Mouse (Mus musculus) gastrocnemius, adult 2 months (tissue): Measurements from ENCODE around the gene Ston1. TPM values are rescaled to one million over a fixed set of nuclear protein-coding genes. Genes with fewer than 3 reads are reported as not detected.

Experiments
- DNase-seq: peaks from one replicate; pipeline ENCODE4 v3.0.0; 2022
- H3K27ac ChIP-seq: fragments of 200-600 bp; 2 replicates; pipeline ENCODE4 v1.8.1; 2022; ENCODE audit warnings: mild to moderate bottlenecking
- H3K4me3 ChIP-seq: fragments of 200-600 bp; 2 replicates; pipeline ENCODE4 v1.8.1; 2022; ENCODE audit warnings: mild to moderate bottlenecking, moderate library complexity
- CTCF ChIP-seq: fragments of 200-600 bp; IDR thresholded peaks from 2 replicates; pipeline ENCODE4 v1.8.1; 2022; ENCODE audit warnings: antibody characterized with exemption, mild to moderate bottlenecking, moderate library complexity
- intact Hi-C: fragments of 180-260 bp; cut with DNase I; formaldehyde crosslinking; loops from one replicate; pipeline ENCODE4 v1.15.1; 2025
- total RNA-seq, 2 experiments: library from RNA; stranded (reverse); gene quantifications; 2 replicates each; pipeline ENCODE4 v1.2.3; 2021

Ston1 gene
- total RNA-seq, 2 experiments from 2014 or later = 5.4 to 14.2 TPM

DNA sequence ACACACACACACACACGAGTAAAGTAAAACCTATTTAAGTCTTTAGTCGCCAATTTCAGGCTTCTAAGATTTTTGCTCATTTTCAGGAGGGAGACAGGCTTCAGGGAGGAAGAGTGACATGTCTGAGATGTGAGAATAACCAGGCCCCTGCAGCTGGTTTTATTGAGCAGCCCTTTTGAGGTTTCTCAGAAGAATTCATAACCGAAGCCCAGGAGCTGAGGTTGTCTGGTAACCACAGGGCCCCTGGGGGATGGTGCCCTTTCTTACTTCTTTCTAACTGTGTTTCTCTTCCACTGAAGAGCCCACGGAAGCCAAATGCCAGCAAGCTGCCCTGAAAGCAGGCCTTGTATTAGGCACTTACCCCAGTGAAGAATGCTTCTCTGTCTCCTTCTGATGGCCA, 23.5 kb downstream of the Ston1 start:
- intact Hi-C loops = no loop called here

DNA sequence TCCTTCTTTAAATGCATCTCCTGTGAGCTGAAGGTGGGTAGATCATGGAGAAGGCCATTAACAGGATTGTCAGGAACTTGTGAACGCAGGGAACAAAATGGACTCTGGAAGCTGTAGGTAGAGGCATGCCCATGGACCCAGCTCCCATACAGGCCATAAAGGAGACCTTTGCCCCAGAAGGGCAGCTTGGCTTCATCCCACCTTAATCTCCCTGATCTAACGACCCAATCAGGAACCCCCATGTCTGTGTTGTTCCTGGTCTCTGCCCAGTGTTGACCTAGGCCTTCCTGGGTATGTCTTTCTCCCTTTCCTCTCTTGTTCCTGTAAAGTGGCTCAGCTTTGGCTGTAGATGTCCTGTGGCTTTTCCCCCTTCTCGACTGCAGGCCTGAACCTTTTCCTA, 23.9 kb downstream of the Ston1 start:
- no peak for TF ChIP-seq CTCF
- DNase-seq = no peak
- H3K27ac ChIP-seq = peak overlapping the region; percentile 12; the same call in 1 of the 2 replicates
- no peak overlapping the region for H3K4me3 ChIP-seq
- intact Hi-C loops = no loop called here

More for the DNA sequence above, 23.5 kb downstream of the Ston1 start:
- peak overlapping the region; percentile 12; the same call in 1 of the 2 replicates for H3K27ac ChIP-seq
- H3K4me3 ChIP-seq = no peak overlapping the region
- no peak for DNase-seq
- TF ChIP-seq CTCF = no peak

DNA sequence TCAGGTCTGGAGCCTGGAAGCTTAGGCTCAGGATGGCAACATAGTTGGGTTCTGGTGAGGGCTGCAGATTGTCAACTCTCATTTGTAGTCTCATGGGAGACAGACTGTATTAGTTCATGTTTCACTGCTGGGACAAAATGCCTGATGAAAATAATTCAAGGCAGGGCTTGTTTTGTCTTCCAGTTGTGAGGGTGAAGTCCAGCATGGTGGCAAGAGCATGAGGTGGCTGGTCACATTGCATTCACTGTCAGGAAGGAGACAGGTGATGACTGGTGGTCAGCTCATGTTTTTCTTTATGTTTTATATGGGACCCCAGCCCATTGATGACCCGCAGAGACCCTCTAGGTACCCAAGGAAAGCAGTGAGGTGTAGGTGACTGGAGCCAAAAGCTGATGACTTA, 25.2 kb downstream of the Ston1 start:
- Histone ChIP-seq H3K4me3 (no peak overlapping the region), H3K27ac (no peak overlapping the region)
- intact Hi-C loops = no loop called here

DNA sequence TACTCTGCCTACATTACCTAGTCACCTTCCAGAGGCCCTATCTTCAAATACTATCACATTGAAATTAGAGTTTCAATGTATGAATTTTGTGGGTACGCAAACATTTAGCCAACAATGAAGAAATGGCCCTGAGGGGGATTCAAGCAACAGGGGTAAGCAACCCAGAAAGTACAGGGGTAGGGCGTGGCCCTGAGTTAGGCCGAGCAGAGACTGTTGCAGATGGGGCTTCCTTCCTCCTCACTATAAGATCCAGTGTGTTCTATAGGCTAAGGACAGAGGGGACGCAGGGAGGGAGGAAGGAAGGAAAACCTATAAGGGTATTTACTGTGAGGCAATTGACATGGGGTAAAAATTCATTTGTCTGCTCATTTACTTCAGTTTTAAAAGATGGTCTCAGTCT, 26.9 kb downstream of the Ston1 start:
- TF ChIP-seq CTCF = no peak
- H3K4me3 ChIP-seq = no peak overlapping the region
- H3K27ac ChIP-seq = no peak overlapping the region
- intact Hi-C loops = no loop called here
- no peak for DNase-seq

More for the DNA sequence above, 25.2 kb downstream of the Ston1 start:
- no peak for DNase-seq
- TF ChIP-seq CTCF = no peak

DNA sequence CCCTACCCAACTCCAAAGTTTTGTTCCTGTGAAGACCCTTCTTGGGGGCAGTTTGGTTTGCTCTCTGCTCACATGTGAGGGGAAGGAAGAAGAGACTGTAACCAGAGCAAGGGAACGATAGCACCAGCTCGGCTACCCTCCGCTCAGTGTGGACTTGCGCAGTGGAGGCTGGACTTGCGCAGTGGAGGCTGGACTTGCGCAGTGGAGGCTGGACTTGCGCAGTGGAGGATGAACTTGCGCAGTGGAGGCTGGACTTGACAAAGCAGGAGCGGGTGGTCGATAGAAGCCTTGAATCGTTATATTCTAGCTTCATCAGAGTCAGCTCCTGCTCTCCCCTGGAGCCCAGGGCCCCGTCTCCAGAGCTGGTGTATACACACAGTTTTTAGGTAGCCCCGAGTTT, 27.9 kb downstream of the Ston1 start:
- DNase-seq = no peak
- intact Hi-C loops = no loop called here
- TF ChIP-seq CTCF = no peak
- peak overlapping the region; percentile 78 for H3K27ac ChIP-seq
- H3K4me3 ChIP-seq = no peak overlapping the region

DNA sequence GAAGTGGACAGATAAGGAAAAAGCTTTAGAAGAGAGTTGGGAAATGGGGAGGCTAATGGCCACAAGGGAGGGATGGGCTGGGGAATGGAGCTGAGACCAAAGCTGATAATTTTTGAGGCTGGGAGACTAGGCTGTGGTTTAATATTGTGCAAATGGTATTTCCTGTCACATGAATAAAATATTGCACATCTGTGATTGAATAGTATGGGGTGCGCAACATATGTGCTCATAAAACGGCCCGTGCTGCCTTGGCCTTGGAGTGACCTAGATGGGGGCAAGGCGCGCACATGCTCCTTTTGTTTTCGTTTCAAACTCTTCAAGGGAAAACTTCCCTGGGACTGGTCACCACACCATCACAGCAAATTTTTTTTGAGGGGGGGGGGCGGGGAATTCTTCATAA, 28.4 kb downstream of the Ston1 start:
- no peak for DNase-seq
- Histone ChIP-seq H3K4me3 (no peak overlapping the region), H3K27ac (peak overlapping the region; percentile 78)
- TF ChIP-seq CTCF = no peak
- intact Hi-C loops = no loop called here

DNA sequence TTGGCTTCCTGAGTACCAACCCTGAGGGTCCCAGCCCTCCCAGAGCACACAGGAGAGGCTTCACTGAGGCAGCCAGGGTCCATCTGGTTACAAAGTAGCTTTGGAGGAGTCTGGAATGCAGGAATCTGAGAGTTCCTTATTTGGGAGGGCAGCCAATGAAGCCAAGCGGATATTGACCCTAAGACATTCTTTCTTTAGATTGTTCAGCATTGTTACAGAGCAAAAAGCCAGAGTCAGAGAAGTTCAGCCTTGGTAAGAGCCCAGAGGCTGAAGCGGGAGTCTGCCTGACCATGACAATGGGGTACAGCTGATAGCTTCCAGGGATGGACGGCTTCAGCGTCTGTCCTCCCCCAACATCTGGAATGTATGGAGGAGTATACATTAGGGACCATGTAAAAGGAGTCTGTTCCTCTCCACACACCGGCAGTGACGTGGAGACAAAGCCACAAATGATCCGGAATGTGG, 28.9 kb downstream of the Ston1 start:
- intact Hi-C loops = no loop called here
- Histone ChIP-seq H3K27ac (peak overlapping the region; percentile 78), H3K4me3 (peak overlapping the region; percentile 53)
- TF ChIP-seq CTCF = no peak
- no peak for DNase-seq

DNA sequence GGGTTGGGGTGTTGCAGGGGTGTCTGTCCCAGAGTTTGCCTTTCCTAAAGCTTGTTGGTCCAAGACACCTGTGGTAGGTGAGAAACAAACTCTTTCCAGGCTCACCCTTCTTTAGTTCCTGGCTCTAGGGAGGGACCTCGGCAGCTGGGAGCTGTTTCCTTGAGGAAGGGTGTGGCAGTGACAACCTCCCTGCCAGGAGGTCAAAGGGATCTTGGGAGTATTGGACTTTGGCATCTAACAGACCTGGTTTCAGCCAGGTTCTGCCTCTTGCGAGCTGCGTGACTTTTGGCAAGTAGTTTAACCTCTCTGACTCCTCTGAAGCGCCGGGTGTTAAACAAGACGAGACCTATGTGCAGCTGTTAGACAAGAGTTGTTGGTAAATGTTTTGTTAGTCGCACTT, 29.7 kb downstream of the Ston1 start:
- Histone ChIP-seq H3K4me3 (peak overlapping the region; percentile 53), H3K27ac (peak overlapping the region; percentile 78)
- no peak for TF ChIP-seq CTCF
- intact Hi-C loops = no loop called here
- DNase-seq = peak; percentile 28

DNA sequence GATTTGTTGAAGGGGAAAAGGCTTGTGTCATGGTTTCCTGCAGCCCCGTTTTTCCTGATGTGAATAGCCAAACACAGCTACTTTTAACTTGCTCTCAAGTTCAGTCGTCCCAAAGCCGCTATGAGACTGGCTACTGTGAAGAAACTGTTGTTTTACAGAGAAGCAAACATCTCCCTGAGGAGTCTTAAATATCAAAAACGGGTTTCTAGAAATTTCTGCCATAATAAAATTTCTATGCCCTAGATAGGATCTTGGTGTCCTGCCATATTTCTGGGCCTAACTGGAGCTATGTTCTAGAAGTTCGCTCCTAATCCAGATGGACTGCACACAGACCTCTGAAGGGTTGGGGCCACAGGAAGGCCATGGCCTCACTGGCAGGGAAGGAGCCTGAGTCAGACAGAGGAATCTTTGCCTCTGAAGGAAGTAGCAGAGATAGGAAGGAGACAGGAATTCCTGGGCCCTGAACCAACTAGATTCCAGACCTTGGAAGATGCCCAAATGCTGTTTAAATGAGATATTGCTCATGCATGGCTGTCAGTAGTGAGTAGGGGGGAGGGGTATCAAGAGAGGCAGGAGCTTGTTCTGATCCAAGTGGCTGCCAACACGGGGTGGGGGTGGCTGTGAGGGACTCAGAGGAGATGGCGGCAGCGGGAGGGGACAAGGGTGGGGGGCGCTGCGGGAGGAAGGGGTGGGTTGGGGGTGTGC, 31.3 kb downstream of the Ston1 start:
- intact Hi-C loops = loop anchor here (2.0 kb wide), 1 partner anchor 30 kb away; no protein-coding TSS in a partner anchor
- peak overlapping the region; percentile 46 for H3K4me3 ChIP-seq
- H3K27ac ChIP-seq = peak overlapping the region; percentile 80
- peak; percentile 74 for DNase-seq
- TF ChIP-seq CTCF = no peak

DNA sequence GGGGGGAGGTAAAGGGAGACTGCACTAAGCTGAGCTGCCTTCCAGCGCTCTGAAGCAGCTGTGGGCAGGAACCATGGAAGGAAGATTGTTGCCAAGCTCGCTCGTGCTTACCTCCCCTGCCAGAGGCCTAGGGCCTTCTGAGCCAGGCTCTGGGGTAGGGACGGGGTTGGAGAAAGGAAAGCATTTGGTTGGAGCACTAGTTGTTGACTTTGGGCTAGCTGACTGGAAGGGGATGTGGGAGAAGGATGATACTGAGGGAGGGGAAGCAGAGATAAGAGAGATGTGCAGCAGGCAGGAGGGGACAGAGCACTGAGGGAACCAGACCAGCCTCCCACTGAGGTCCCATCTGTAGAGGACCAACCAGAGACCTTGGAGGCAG, 31.9 kb downstream of the Ston1 start:
- H3K4me3 ChIP-seq = peak overlapping the region; percentile 46
- intact Hi-C loops = loop anchor here (2.0 kb wide), 1 partner anchor 31 kb away; no protein-coding TSS in a partner anchor
- TF ChIP-seq CTCF = no peak
- peak overlapping the region; percentile 80 for H3K27ac ChIP-seq
- peak; percentile 53 for DNase-seq

DNA sequence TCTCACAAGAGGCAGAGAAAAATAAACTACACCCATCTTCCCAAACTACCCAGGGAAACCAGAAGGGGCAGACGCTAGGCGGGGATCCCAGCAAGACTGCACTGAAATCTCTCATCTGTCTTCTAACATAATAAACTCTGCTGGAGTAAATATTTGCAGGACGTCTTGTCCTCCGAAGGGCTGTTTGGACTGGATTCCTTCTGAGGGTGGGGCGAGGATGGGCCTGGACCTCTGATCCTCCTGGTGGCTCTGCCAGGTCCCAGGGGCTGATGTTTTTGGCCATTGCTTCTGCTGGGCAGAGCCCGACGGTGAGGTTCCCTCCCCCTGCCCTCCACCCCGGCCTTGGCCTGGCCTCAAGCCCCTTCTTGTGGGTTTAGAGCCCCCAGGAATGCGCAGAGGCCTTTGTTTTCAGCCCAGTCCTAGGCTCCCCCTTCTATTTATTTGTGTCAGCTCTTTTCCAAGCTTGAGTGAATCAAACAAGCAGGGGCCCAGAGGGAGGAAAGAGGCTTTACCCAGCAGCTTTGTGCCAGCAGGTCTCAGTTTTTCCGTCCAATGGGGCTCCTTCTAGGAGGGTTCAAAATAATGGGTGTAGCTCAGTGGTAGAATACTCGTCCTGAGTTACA, 32.6 kb downstream of the Ston1 start:
- intact Hi-C loops = loop anchor here (2.0 kb wide), 1 partner anchor 31 kb away; no protein-coding TSS in a partner anchor
- Histone ChIP-seq H3K4me3 (peak overlapping the region; percentile 46), H3K27ac (peak overlapping the region; percentile 80)
- peak; percentile 68 for DNase-seq
- TF ChIP-seq CTCF = peak; percentile 13; the same call in 1 of the 2 replicates

DNA sequence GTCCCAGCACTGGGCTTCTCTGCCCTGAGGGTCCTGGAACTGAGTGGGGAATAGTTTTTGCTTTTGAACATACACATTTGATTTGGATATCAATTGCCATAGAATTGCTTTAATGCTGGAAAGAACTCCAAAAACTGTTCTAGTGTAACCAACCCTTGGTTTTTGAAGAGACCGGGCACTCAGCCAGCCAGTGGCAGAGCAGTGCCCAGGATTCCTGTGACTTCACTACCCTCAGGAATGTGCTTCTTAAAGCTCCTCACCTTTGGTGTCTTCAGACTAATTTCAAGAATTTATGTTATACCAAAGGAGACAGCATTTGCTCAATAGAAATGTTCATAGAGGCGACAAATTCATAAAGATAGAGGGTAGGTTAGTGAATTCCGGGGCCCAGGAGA, 33.1 kb downstream of the Ston1 start:
- intact Hi-C loops = no loop called here
- TF ChIP-seq CTCF = no peak
- Histone ChIP-seq H3K27ac (peak overlapping the region; percentile 80), H3K4me3 (no peak overlapping the region; the same call in 1 of the 2 replicates)
- peak; percentile 31 for DNase-seq

DNA sequence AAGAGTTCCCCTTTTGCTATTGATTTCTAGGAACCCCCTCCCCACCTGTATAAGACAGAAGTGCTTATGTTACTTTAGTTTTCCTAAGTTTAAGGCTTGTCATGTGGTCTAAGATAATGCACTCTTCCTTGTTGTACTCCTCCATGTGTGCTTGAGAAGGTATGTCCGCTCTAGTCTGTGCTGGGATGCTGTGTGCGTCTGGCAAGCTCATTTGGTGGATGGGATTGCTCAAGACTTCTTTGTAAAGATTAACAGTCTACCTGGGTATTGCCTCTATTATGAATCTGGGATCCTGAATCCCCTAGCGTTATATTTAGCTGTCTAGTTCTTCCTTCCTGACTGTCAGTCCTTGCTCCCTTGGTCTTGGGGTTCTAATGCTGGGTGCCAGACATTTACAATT, 35.1 kb downstream of the Ston1 start:
- Histone ChIP-seq H3K4me3 (no peak overlapping the region), H3K27ac (peak overlapping the region; percentile 80; the same call in 1 of the 2 replicates)
- no peak for TF ChIP-seq CTCF
- DNase-seq = no peak
- intact Hi-C loops = no loop called here
